Mouse (Mus musculus) hindbrain, embryonic 14.5 days (tissue): ENCODE data around the gene Rnf213. TPM values are rescaled to one million over a fixed set of nuclear protein-coding genes. Genes with fewer than 3 reads are reported as not detected.

Source experiments
- ATAC-seq: fragments of 200-750 bp; cut with Nextera tagmentation; 2 replicates; pipeline ENCODE4 v1.8.0; 2017; ENCODE audit warnings: moderate number of reproducible peaks, mild to moderate bottlenecking, moderate TSS enrichment, moderate library complexity; ENCODE audit not compliant: low FRiP score
- DNase-seq: peaks from one replicate; pipeline ENCODE4 v3.0.0-alpha.2; 2015; ENCODE audit warnings: low spot score
- H3K27ac ChIP-seq: fragments of 300-500 bp; sonication (generic); 2 replicates; pipeline ENCODE4 v1.5.1; 2014; ENCODE audit warnings: mild to moderate bottlenecking, moderate library complexity
- H3K27me3 ChIP-seq: fragments of 300-500 bp; sonication (generic); 2 replicates; pipeline ENCODE4 v1.6.1; 2014; ENCODE audit warnings: mild to moderate bottlenecking, low read length, mixed read lengths; ENCODE audit not compliant: control insufficient read depth, insufficient read depth
- H3K36me3 ChIP-seq: fragments of 300-500 bp; sonication (generic); replicated peaks from 2 replicates; pipeline ENCODE4 v1.6.1; 2014; ENCODE audit not compliant: control insufficient read depth, insufficient read depth
- H3K4me1 ChIP-seq: fragments of 300-500 bp; sonication (generic); replicated peaks from 2 replicates; pipeline ENCODE4 v1.6.1; 2014; ENCODE audit warnings: antibody characterized with exemption, low read length, mixed read lengths; ENCODE audit not compliant: control insufficient read depth, insufficient read depth
- H3K4me2 ChIP-seq: fragments of 300-500 bp; sonication (generic); replicated peaks from 2 replicates; pipeline ENCODE4 v1.6.1; 2014; ENCODE audit warnings: mild to moderate bottlenecking, moderate library complexity
- H3K4me3 ChIP-seq: fragments of 300-500 bp; sonication (generic); replicated peaks from 2 replicates; pipeline ENCODE4 v1.5.1; 2014; ENCODE audit warnings: mild to moderate bottlenecking, low read length
- H3K9ac ChIP-seq: fragments of 300-500 bp; sonication (generic); 2 replicates; pipeline ENCODE4 v1.6.1; 2014
- H3K9me3 ChIP-seq: fragments of 300-500 bp; sonication (generic); 2 replicates; pipeline ENCODE4 v1.6.1; 2016; ENCODE audit warnings: low read length; ENCODE audit not compliant: control insufficient read depth
- WGBS: fragments of 180-500 bp; shearing (Covaris S2); extraction: QIAGEN DNeasy Blood & Tissue Kit; methylation state at CpG from one replicate; pipeline ENCODE4 v1.1.7; 2014; 5-methylcytosine and 5-hydroxymethylcytosine counted together
- polyA plus RNA-seq: library from polyadenylated mRNA; unstranded; fragments of >200 nt; fragmentation: Nextera tagmentation; extraction: Ambion mirVana; gene quantifications from 2 replicates; pipeline ENCODE4 v1.2.1, GENCODE M21; 2014

Gene Rnf213
- polyA plus RNA-seq, 1 experiment from 2014 or later: 2.2 TPM

- ATAC-seq (no peak), DNase-seq (no peak)
- H3K4me3 ChIP-seq: no peak overlapping the region
- no peaks in the 10 kb centered on the region for H3K9me3 ChIP-seq
- H3K27me3 ChIP-seq: no peaks in the 10 kb centered on the region
- no peak overlapping the region for H3K4me2 ChIP-seq
- no peak overlapping the region for H3K9ac ChIP-seq
- 97% methylated on average over 4 of the region's 4 CpGs for WGBS
- no peak overlapping the region for H3K27ac ChIP-seq
- no peaks in the 10 kb centered on the region for H3K36me3 ChIP-seq
- no peaks in the 10 kb centered on the region for H3K4me1 ChIP-seq
These were observed 85.0 kb downstream of the Rnf213 start for GRCm38 (mm10) chr11:119477876-119478275.

GRCm38 (mm10) chr11:119490861-119491689, 98.2 kb downstream of the Rnf213 start, which contains the start of gene Endov:
Gene Endov, plus strand, starts transcription at chr11:119491347.
- peak within 1 kb of the TSS; percentile 95 for H3K4me2 ChIP-seq
- no peaks in the 10 kb centered on the region for H3K9me3 ChIP-seq
- H3K36me3 ChIP-seq: 0 out of 2 replicates have a peak, but pooled peaks cover under 1% of the 10 kb centered on the region
- H3K9ac ChIP-seq: peak within 1 kb of the TSS; percentile 95
- H3K4me1 ChIP-seq: peaks cover 15% of the 10 kb centered on the region
- WGBS: under 1% methylated on average over 66 of the region's 66 CpGs
- H3K27me3 ChIP-seq: no peaks in the 10 kb centered on the region
- peak; percentile 100 for DNase-seq
- ATAC-seq: peak; percentile 96
- H3K4me3 ChIP-seq: peak within 1 kb of the TSS; percentile 81
- H3K27ac ChIP-seq: peak within 1 kb of the TSS; percentile 91

DNA sequence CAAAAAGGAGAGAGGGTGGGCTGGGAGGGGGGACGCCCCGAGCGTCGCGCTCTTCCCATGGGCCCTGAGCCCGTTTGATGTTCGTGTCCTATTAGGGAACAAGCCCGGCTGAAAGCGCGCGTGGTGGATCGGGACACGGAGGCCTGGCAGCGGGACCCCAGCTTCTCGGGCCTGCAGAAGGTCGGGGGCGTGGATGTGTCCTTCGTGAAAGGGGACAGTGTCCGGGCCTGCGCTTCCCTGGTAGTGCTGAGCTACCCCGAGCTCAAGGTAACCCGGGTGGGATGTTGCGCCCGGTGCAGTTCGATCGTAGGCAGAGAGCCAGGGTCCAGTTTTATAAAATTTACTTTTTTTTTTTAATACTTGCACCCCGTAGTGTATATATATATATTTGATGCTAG, 98.8 kb downstream of the Rnf213 start:
- Histone ChIP-seq H3K36me3 (0 out of 2 replicates have a peak, but pooled peaks cover 6% of the 10 kb centered on the region), H3K27me3 (no peaks in the 10 kb centered on the region), H3K27ac (peak overlapping the region; percentile 91), H3K4me2 (peak overlapping the region; percentile 95), H3K4me1 (peaks cover 15% of the 10 kb centered on the region), H3K4me3 (peak overlapping the region; percentile 81), H3K9ac (peak overlapping the region; percentile 95), H3K9me3 (no peaks in the 10 kb centered on the region)
- DNase-seq: no peak
- ATAC-seq: peak; percentile 32; the same call in 1 of the 2 replicates
- 7% methylated on average over 26 of the region's 27 CpGs for WGBS

DNA sequence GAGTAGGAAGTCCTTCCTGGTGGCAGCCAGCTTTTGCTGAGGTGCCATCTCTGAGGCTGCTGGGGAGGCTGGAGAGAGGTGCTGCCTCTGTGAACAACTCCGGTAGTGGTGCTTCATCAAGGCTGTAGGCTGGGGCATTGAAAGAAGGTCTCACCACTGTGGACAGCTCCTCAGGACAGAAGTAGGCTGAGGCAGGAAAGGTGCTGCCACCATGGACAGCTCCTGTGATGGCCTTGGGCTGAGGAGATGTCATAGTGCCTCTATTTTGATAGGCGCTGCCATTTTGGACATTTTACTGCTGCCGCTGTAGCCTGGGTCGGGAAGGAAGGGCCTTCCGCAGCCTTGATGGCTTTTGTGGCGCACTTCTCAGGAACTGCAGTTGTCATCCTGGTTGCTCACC, 99.9 kb downstream of the Rnf213 start:
- H3K9ac ChIP-seq: peak overlapping the region; percentile 95; the same call in 1 of the 2 replicates
- no peaks in the 10 kb centered on the region for H3K27me3 ChIP-seq
- peak overlapping the region; percentile 81 for H3K4me3 ChIP-seq
- H3K36me3 ChIP-seq: 0 out of 2 replicates have a peak, but pooled peaks cover 6% of the 10 kb centered on the region
- no peaks in the 10 kb centered on the region for H3K9me3 ChIP-seq
- WGBS: 97% methylated on average over 6 of the region's 6 CpGs
- H3K27ac ChIP-seq: no peak overlapping the region
- peaks cover 15% of the 10 kb centered on the region for H3K4me1 ChIP-seq
- ATAC-seq: no peak
- DNase-seq: no peak
- H3K4me2 ChIP-seq: peak overlapping the region; percentile 95

- no peak overlapping the region for H3K4me2 ChIP-seq
- H3K36me3 ChIP-seq: 0 out of 2 replicates have a peak, but pooled peaks cover 6% of the 10 kb centered on the region
- 93% methylated on average over 4 of the region's 4 CpGs for WGBS
- no peak overlapping the region for H3K4me3 ChIP-seq
- no peaks in the 10 kb centered on the region for H3K27me3 ChIP-seq
- DNase-seq: no peak
- H3K9ac ChIP-seq: no peak overlapping the region
- no peaks in the 10 kb centered on the region for H3K9me3 ChIP-seq
- ATAC-seq: no peak
- H3K4me1 ChIP-seq: peaks cover 15% of the 10 kb centered on the region
- H3K27ac ChIP-seq: no peak overlapping the region
These were observed 100.6 kb downstream of the Rnf213 start for GRCm38 (mm10) chr11:119493516-119493915.

DNA sequence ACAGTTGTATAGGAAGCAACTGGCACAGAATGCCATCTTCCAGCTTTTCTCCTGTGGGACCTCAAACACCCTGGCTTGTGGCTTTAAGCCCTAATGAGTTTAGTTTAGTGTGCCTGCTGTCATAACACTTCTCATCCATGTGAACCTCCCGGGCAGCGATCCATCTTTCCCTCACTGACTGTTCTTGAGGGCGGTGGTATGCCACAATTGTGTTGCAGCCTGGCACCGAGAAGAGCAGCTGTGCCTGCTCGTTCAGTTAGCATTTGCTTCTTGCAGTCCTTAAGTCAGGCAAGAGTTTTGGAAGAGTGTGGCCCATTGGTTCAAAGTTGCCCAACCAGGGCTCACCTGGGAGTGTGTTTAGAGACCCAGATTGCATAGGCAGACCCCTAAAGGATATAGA, 103.2 kb downstream of the Rnf213 start:
- ATAC-seq: no peak
- H3K9ac ChIP-seq: no peak overlapping the region
- H3K9me3 ChIP-seq: no peaks in the 10 kb centered on the region
- WGBS: 94% methylated on average over 5 of the region's 5 CpGs
- no peak overlapping the region for H3K27ac ChIP-seq
- H3K4me3 ChIP-seq: no peak overlapping the region
- H3K4me2 ChIP-seq: no peak overlapping the region
- no peaks in the 10 kb centered on the region for H3K27me3 ChIP-seq
- H3K36me3 ChIP-seq: peaks cover 17% of the 10 kb centered on the region; the same call in 1 of the 2 replicates
- DNase-seq: no peak
- H3K4me1 ChIP-seq: peaks cover 12% of the 10 kb centered on the region

GRCm38 (mm10) chr11:119497451-119497850, 104.6 kb downstream of the Rnf213 start:
- DNase-seq: no peak
- ATAC-seq: no peak
- no peak overlapping the region for H3K4me2 ChIP-seq
- peaks cover 6% of the 10 kb centered on the region for H3K4me1 ChIP-seq
- no peak overlapping the region for H3K27ac ChIP-seq
- no peak overlapping the region for H3K9ac ChIP-seq
- peaks cover 30% of the 10 kb centered on the region for H3K36me3 ChIP-seq
- no peaks in the 10 kb centered on the region for H3K27me3 ChIP-seq
- no peaks in the 10 kb centered on the region for H3K9me3 ChIP-seq
- 71% methylated on average over 4 of the region's 4 CpGs for WGBS
- no peak overlapping the region for H3K4me3 ChIP-seq

DNA sequence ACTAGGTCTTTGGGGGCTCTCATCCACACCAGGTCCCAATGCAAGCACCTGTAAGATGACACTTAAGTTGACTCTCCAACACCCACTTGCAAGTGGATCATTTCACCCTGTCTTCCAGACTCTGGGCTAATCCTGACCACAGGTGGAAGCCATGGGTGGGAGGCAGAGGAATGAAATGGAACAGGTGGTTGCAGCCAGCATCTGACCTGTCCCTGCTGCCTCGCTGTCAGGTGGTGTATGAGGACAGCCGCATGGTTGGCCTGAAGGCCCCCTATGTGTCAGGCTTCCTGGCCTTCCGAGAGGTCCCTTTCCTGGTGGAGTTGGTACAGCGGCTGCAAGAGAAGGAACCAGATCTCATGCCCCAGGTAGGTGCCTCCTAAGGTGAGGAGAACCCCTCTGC, 106.4 kb downstream of the Rnf213 start:
- Histone ChIP-seq H3K27me3 (no peaks in the 10 kb centered on the region), H3K9ac (no peak overlapping the region), H3K4me3 (no peak overlapping the region), H3K9me3 (no peaks in the 10 kb centered on the region), H3K4me2 (no peak overlapping the region), H3K27ac (no peak overlapping the region), H3K4me1 (no peaks in the 10 kb centered on the region), H3K36me3 (peaks cover 42% of the 10 kb centered on the region)
- DNase-seq (no peak), ATAC-seq (no peak)
- 96% methylated on average over 4 of the region's 4 CpGs for WGBS

DNA sequence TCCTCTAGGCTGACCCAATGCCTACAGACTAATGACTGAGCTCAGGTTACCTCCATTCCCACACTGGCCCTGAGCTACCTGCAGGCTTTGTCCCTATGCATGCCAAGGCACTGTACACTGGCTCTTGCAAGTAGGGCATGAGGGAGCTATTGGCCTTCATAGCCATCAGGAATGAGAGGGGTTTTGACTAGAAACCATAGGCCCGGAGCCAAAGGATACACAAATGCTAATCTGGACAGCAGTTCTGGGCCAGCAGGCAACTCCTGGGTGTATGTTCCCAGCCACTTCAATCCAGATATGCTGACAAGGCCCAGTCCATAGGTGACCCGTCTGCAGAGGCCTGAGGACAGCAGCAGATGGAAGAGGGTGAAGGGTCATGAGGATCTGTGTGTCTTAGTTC, 107.1 kb downstream of the Rnf213 start:
- Histone ChIP-seq H3K4me3 (no peak overlapping the region), H3K27me3 (no peaks in the 10 kb centered on the region), H3K9ac (no peak overlapping the region), H3K4me1 (no peaks in the 10 kb centered on the region), H3K4me2 (no peak overlapping the region), H3K9me3 (no peaks in the 10 kb centered on the region), H3K27ac (no peak overlapping the region), H3K36me3 (peaks cover 49% of the 10 kb centered on the region)
- DNase-seq (no peak), ATAC-seq (no peak)
- 80% methylated on average over 2 of the region's 2 CpGs for WGBS
